Mouse (Mus musculus) megakaryocyte, adult 5-6 weeks (primary cell): ENCODE results near the gene Gm21773. TPM values are rescaled to one million over a fixed set of nuclear protein-coding genes. Genes with fewer than 3 reads are reported as not detected.
"Not testable (repeated sequence)": the region's sequence is repeated elsewhere in the genome, so short reads cannot be mapped to it uniquely, and the experiment has no call there.

Source experiments
- ATAC-seq: 2 replicates; pipeline ENCODE4 v1.8.0; 2016; ENCODE audit warnings: mild to moderate bottlenecking, inconsistent platforms; ENCODE audit not compliant: poor library complexity, severe bottlenecking
- total RNA-seq, 2 experiments: library from RNA; stranded (forward) in 1 of 2; stranded (reverse) in 1 of 2; fragments of 153-499, 151-499 nt in 1 of 2; fragments of 221-1000, 200-1000 nt in 1 of 2; gene quantifications; 2 replicates each; pipeline versions ENCODE4 v1.2.3 to v1.2.4; 2015 to 2017

Gm21773 gene
- total RNA-seq (2015) = not detected in 2 replicates
- total RNA-seq (2017) = not detected in 2 replicates

DNA sequence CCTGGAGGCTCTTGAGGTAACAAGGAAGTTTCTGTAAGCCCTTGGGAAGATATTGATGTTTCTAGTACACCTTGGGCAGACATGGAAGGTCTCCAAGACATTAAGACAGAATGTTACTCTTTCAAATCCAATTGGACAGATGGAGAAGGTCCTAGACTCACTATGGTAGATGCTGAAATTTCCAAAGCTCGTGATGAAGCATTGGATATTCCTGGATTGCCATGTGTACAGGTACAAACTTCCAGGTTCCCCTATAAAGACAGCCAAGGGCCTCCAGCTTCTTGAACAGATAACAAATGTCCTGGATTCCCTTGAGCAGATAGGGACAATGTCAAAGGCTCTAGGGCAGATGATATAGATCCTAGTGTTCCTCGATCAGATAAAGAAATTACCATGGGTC, at the start of gene Gm21773:
Gm21773 (minus strand) TSS at position 101 of the 400 bp plus-strand sequence.
- not testable (repeated sequence) for ATAC-seq
